Mouse (Mus musculus): Measurements from ENCODE around the gene Angel2. TPM values are rescaled to one million over a fixed set of nuclear protein-coding genes. Genes with fewer than 3 reads are reported as not detected.

Angel2 gene
- total RNA-seq (2023): 10 to 100 TPM; 46.7 to 53.0 TPM

DNA sequence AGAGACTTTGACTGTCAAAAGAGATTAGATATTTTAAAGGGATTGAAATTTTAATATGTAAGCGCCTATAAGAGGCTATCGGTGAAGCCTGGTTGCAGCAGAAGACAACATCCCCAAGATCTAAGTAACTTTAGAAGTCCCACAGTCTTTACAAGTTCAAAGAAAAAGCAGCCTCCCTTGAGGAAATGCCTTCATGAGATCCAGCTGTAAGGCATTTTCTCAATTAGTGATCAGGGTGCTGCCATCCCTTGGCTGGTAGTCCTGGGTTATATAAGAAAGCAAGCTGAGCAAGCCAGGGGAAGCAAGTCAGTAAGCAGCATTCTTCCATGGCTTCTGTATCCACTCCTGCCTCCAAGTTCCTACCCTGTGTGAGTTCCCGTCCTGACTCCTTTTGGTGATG is at the start of gene Angel2:
TSS of gene Angel2 (plus strand) at position 301 of the 400 bp plus-strand sequence.

DNA sequence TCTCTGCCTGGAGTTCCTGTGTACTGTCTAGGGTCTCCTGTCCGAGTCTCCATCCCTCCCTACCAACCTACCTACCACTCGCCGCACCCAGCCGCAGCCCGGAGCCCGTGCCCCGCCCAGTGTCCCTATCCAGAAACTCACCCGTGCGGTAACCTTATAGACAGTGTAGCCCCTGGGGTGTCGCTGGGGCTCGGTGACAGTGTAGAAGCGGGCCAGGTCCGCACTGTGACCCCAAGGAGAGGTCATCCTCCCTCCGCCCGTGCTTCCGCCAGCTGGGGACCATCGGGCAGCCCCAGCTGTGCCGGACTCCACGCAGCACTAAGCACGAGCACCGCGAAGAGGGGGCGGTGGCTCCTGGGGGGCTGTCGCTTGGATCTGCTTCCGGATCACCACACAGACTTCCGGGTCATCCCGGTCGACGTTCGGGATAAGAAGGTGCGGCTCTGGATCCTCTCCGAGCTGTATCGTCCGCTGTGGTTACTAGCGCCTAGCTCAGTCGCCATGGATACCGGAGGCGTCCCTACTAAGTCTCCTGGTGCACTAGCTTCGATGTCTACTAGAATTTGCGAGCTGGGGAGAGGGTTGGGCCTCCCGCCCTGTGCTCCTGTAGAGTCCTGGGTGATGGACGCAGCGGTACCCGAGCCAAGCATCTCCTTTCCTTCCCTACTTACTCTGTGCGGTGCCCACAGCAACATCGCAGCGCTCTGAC is 13.3 kb upstream of the Angel2 start, which contains the start of gene Rps6kc1:
TSS of gene Rps6kc1 (minus strand) at position 356 of the 709 bp plus-strand sequence.

DNA sequence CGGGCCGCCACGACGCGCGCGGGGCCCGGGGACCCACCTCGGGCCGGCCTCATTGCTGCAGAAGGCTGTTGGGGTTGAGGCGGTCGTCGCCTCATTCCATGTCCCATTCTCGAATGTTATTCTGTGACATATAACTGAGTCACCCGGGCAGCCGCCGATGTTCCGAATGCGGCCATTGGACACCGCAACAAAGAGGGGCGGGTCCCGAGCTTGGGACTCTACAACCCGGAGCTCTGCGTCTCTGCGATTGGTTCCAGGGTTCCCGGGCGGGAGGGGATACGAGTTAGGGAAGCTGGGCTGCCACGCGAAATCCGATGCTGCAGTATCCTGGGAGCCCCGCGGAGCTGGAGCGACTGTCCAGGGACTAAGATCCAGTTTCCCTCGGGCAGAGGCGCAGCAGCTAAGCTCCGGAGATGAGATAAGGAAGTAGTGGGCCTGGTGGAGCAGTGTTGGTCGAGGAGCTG is 54.2 kb downstream of the Angel2 start, which contains the start of gene Vash2:
TSS of gene Vash2 (minus strand) at position 197 of the 464 bp plus-strand sequence.

Other genes starting within 250 kb of the Angel2 start
- 10 to 100 TPM; 51.1 to 51.4 TPM for gene Rps6kc1, start 13.3 kb upstream of the Angel2 start, total RNA-seq (2023)
- not detected for gene Vash2, start 54.2 kb downstream of the Angel2 start, total RNA-seq (2023)
- 10 to 100 TPM; 60.3 to 72.0 TPM for gene Flvcr1, start 101.0 kb downstream of the Angel2 start, total RNA-seq (2023)
- gene Spata45, start 111.5 kb downstream of the Angel2 start, total RNA-seq (2023): not detected
- gene Tatdn3, start 137.8 kb downstream of the Angel2 start, total RNA-seq (2023): 10 to 100 TPM; 27.4 to 28.8 TPM
- gene Nsl1, start 137.9 kb downstream of the Angel2 start, total RNA-seq (2023): 1 to 10 TPM; 4.1 to 5.0 TPM
- 10 to 100 TPM; 49.0 to 60.1 TPM for gene Batf3, start 172.7 kb downstream of the Angel2 start, total RNA-seq (2023)
- 10 to 100 TPM; 31.9 to 35.6 TPM for gene Fam71a, start 239.7 kb downstream of the Angel2 start, total RNA-seq (2023)

All from monocyte, adult 59 days (primary cell).